Mouse (Mus musculus) frontal cortex, postnatal 36 days (tissue): ENCODE measurements at regions not wholly inside any gene's neighbourhood (a gene's known extent, or its start where the extent isn't known, plus 50 kb on each side); places are given as distances from the start of the nearest gene placed in this dataset.

Experiments used
- DNase-seq, 2 experiments: peaks; one replicate each; pipeline ENCODE4 v3.0.0; 2022; ENCODE audit warnings: low spot score in 2 of 2

- DNase-seq = peak in 1 of 2 experiments; percentile 34
These were observed 92.0 kb upstream of the Coch start for GRCm38 (mm10) chr12:51501185-51501584.

GRCm38 (mm10) chr12:51502724-51503123 is 90.4 kb upstream of the Coch start:
- no peak for DNase-seq

GRCm38 (mm10) chr12:51503706-51504105 is 89.4 kb upstream of the Coch start:
- DNase-seq = no peak

- DNase-seq = no peak
These were observed 88.6 kb upstream of the Coch start for GRCm38 (mm10) chr12:51504581-51504980.

- no peak for DNase-seq
These were observed 83.1 kb upstream of the Coch start for GRCm38 (mm10) chr12:51510010-51510409.

GRCm38 (mm10) chr12:51516726-51517125 is 76.4 kb upstream of the Coch start:
- no peak for DNase-seq

- no peak for DNase-seq
These were observed 71.5 kb upstream of the Coch start for GRCm38 (mm10) chr12:51521610-51522120.

GRCm38 (mm10) chr12:51523866-51524265 is 69.3 kb upstream of the Coch start:
- no peak for DNase-seq

GRCm38 (mm10) chr12:51527854-51528253 is 65.3 kb upstream of the Coch start:
- peak in 1 of 2 experiments; percentile 19 for DNase-seq

GRCm38 (mm10) chr12:51534606-51535005 is 58.5 kb upstream of the Coch start:
- DNase-seq = no peak

GRCm38 (mm10) chr12:51535056-51535640 is 58.0 kb upstream of the Coch start:
- no peak for DNase-seq
